Mouse (Mus musculus) adrenal gland, adult (tissue): Measurements from ENCODE around the gene Fam189a2.

Experiments
- DNase-seq, 2 experiments: peaks; one replicate each; pipeline ENCODE4 v3.0.0; 2022 to 2023; ENCODE audit warnings: low spot score in 1 of 2; ENCODE audit not compliant: inconsistent age in 2 of 2

Gene Fam189a2

DNA sequence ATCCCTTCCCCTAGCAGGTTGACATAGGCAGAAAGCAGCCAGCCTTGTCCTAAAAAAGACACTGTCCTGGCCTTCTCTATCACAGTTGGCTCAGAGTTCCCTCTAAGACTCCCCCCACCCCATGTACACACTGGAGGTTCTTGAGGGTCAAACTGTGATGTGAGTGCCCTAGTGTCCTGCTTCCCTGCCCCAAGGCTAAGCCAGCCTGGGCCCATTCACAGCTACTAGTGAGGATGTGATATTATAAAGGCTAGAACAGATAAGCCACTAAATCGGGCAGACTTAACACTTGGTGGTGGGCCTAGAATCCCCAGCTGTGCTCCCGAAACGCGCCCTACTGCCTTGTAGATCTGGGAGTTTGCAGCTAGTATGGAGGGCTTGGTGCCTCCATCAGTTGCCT lies 84.1 kb downstream of the Fam189a2 start:
- no peak for DNase-seq

DNA sequence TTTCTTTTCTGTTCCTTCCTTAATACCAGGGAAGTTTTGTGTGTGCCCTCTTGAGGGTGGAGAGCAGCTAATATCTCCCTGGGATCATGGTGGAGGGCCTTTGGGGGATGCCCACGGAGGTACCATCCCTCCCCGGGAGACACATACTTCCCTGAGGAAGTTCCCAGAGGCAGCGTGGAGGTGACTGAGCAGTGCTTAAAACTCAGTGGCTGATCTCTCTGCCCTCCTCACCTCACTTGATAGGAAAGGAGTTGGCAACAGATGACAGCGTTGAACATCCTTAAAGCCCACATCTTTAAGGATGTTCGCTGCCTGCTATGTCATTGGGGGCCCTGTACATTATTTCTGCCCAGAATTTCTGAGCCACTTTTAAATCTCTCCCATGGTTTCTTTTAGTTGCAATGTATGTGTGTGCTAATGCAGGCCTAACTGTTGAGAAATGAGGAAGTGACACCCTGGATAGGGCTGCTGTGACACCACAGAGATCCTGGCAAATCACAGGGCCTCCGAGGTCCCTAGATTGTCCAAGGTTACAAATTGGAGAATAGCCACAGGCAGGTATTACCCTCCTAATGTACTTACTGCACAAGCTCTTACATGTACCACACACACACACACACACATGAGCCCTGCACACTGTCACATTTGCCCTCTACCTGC lies 84.7 kb downstream of the Fam189a2 start:
- DNase-seq = no peak

DNA sequence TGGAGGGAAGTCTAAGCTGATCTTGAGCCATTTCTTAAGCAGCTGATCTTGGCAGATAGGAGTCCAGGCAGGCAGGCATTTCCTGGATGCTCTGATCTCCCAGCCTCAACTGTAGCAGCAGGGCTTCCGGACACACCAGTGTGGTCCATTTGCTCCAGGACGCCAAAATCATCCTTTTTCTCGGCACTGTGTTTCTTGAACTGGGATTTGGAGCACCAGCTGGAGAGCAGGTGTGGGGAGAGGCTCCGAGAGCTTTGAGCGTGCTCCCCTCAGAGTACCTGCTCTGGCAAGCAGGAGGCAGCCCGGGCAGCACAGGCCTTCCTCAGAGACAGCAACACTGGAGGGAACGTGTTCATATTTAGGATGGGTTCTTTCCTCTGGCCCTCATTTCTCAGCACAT lies 87.9 kb downstream of the Fam189a2 start:
- no peak for DNase-seq

DNA sequence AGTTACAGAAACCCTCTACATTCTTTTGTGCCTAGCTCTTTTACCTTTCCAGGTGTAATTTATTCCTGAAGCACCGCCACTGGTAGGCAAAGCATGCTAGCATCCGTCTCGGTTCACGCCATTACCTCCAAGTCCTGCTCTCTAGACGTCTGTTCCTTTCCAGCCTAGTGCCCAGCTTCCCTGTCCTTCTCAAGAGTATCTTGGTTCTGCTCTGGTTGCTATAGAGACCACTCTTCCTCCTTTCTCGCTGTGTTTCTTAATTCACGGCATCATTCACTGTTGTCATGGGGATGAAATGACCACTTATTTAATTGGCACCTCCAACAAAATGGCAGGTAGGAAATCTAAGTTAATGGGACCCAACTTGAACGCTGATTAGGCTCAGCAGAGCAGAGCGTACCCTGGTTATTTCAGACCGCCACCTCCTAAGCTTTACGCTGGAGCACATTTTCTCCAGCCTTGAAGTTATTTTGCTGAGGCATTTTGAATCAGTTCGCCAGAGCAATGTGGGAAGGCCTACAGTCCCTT lies 89.3 kb downstream of the Fam189a2 start:
- DNase-seq = no peak

DNA sequence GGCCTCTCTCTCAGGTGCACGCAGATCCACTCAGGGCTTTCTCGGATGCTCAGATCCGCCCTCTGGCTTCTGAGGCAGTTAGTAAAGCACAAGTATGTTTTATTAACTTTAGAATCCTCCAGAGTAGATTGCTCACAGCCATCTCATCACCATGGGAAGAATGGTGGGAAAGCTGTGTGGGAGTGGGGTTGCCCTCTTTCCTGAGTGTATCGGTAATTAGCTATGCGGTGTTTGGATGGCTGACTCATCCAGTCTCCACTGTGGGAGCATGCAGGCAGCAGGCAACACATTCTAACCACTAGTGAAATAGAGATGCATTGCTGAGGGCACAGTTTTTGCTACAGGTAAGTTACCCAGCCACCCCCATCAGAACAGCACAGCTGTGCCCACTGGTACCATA lies 100.0 kb downstream of the Fam189a2 start:
- DNase-seq = no peak

DNA sequence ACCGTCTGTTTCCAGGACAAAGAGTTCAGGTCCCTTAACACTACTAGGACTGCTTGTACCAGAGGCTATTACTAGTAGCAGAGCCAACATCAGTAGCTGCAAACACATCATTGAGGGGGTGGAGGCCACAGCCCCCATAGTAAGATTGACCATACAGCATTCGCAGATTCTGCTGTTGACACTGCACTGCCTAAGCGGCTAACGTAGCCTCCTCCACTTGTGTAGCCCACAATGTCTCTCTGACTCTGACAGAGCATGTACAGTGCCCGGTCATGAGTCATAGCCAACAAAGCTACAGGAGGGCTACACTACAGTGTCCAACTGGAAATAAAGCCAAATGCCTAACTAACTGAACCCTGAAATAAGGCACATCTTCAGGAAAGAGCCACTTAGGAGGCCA lies 105.3 kb downstream of the Fam189a2 start:
- DNase-seq = no peak

DNA sequence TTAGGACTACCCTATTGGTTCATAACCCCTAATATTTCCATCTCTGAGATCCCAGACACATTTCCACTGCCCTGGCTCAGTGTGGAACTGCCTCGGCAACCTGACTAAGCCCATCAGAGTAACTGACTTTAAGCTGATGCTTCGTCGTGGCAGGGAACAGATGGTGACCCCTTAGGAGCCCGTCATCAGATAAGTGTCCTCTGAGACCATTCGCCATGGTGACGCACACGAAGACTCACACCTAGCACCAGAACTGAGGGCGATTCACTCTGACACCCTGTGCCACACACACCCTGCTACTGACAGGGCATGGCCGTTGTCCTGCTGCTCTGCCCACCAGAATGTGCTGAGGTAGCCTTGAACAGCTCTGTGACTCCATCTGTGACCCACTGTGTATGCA lies 106.0 kb downstream of the Fam189a2 start:
- DNase-seq = no peak

DNA sequence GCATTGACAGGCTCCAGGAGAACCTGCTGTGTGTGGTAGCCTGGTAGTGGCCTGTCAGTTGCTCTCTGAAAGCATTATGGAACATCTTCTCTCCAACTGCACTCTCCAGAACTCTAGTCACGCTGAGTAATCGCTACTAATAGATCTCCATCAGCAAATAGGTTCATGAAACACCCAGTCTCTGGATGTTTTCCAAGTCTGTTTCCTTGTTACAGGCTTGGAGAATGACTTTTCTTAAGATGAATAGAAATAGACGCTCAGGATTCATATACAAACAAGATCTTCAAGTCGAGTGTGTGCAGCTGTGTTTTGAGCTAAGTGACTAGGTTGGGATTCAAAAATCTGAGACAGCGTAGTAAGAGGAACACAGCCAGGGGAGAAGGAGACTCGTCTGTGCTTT lies 106.8 kb downstream of the Fam189a2 start:
- no peak for DNase-seq
